Mouse (Mus musculus): ENCODE data around the gene G430095P16Rik. TPM values are rescaled to one million over a fixed set of nuclear protein-coding genes. Genes with fewer than 3 reads are reported as not detected.

The G430095P16Rik gene
- polyA plus RNA-seq, 1 experiment from 2014 or later: 7.8 TPM

GRCm38 (mm10) chr8:84704356-84704755, 18.5 kb upstream of the G430095P16Rik start:
- Histone ChIP-seq H3K27ac (replicated peaks) (peak overlapping the region; percentile 93), H3K36me3 (peaks cover 19% of the 10 kb centered on the region), H3K4me1 (peaks cover 85% of the 10 kb centered on the region), H3K9ac (peak overlapping the region; percentile 87), H3K4me3 (peak overlapping the region; percentile 57), H3K4me2 (peak overlapping the region; percentile 74), H3K27me3 (replicated peaks) (peaks cover 71% of the 10 kb centered on the region), H3K9me3 (no peaks in the 10 kb centered on the region)
- WGBS: 3% methylated on average over 16 of the region's 16 CpGs
- ATAC-seq (ENCODE audit: extremely low read depth, insufficient number of reproducible peaks, low FRiP score, low TSS enrichment): 0 out of 2 replicates have a peak, but pooled peaks have one; percentile 21

DNA sequence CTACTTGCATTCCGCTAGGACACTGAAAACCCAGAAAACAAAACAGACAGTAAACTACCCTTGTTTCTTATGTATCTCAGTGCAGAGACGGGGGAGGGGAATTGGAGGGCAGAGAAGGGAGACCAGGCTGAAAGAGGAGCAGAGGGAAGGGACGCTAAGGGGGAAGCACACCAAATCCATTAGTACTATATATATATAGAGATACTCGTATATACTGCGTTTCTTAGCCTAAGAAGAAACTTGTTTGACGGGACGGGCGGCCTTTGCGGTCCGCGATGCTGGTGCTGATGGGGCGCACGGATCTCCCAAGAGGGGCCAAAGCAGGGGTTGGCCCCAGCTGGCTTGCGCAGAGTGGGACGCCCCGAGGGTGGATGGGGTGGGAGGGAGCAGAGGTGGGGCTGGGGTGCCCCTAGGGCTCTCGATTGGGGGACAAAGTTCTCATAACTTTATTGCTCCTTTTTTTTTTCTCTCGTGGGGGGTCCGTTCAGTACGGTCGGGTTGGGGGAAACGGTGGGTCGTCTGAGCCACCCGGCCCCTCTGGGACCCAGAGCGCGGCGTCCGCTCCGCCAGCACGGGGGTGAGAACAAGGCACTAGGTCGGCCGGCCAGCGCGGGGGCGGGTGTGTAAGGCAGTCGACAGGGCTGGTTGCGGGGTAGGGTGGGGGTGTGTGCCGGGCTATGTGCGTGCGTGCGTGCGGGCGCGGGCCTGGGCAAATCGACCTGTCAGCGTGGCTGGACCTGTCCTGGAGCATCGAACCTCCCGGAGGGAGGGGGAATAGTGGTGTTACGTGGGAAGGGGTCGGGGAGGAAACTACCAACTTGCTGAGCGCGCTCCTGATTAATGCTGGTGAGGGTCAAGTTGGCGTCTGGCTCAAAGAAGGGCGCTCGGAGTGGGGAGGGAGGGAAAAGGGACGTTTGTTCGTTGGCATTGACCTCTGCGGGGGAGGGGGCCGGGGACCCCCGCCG, 17.7 kb upstream of the G430095P16Rik start:
- WGBS: 2% methylated on average over 61 of the region's 61 CpGs
- H3K27ac ChIP-seq (replicated peaks): peak overlapping the region; percentile 93
- peaks cover 71% of the 10 kb centered on the region for H3K27me3 ChIP-seq (replicated peaks)
- peak overlapping the region; percentile 57 for H3K4me3 ChIP-seq
- peaks cover 87% of the 10 kb centered on the region for H3K4me1 ChIP-seq
- peak overlapping the region; percentile 74 for H3K4me2 ChIP-seq
- no peaks in the 10 kb centered on the region for H3K9me3 ChIP-seq
- ATAC-seq (ENCODE audit: extremely low read depth, insufficient number of reproducible peaks, low FRiP score, low TSS enrichment): no peak; the same call in 1 of the 2 replicates
- peak overlapping the region; percentile 87 for H3K9ac ChIP-seq
- peaks cover 16% of the 10 kb centered on the region for H3K36me3 ChIP-seq

DNA sequence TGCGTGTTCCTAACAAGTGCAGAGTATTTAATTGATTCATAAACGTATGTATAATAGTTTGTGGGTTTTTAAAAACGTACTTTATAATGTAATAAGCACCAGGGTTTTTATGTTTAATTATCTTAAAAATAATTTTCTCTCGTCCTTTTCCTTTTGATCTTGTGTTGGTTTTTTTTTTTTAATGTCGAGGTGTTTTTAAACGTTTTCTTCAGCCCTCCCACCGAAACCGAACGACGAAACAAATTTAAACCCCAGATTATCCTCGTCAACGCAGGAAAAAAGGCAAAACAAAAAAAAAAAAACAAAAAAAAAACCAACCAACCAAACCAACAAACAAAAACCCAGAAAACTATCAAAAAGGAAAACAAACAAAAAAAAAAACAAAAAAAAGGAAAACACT, 16.8 kb upstream of the G430095P16Rik start:
- Histone ChIP-seq H3K9ac (peak overlapping the region; percentile 87), H3K27ac (replicated peaks) (peak overlapping the region; percentile 93), H3K4me1 (peaks cover 84% of the 10 kb centered on the region)

DNA sequence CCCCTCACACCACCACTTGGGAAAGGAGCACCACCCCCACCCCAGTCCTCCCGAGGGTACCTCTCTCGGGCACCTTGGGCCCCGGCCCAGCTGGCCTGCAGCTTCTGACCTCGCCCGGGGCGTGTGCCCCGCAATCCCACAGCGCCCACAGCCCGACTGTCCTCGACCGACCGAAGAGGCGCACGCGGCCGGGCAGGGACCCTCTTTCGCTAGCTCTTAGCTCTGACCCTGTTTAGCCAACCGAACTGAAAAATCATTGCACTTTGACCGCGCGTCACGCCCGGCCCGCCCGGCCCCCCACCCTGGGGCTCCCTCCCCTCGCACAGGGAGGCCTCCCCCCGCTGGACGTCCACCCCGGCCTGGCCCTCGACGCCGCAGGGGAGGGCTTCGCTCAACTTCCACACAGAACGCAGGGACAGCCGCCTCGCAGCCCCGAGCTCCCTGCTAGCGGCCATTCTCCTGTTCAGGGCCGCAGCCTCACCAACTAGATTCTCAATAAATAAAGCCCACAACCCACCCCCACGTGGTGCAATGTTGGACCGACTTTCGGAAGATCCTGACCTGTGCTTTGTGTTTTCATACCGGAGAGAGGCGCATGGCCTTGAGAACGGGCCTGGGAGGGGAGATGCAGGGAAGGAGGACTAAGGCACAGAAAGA, 16.1 kb upstream of the G430095P16Rik start:
- Histone ChIP-seq H3K36me3 (peaks cover 20% of the 10 kb centered on the region), H3K4me1 (peaks cover 84% of the 10 kb centered on the region), H3K9me3 (no peaks in the 10 kb centered on the region), H3K4me3 (peak overlapping the region; percentile 57), H3K27ac (replicated peaks) (peak overlapping the region; percentile 84), H3K27me3 (replicated peaks) (peaks cover 69% of the 10 kb centered on the region), H3K4me2 (peak overlapping the region; percentile 74), H3K9ac (peak overlapping the region; percentile 79)
- ATAC-seq (ENCODE audit: extremely low read depth, insufficient number of reproducible peaks, low FRiP score, low TSS enrichment): peak; percentile 5; the same call in 1 of the 2 replicates
- WGBS: 4% methylated on average over 40 of the region's 45 CpGs

More for the DNA sequence above, 16.8 kb upstream of the G430095P16Rik start:
- H3K4me3 ChIP-seq: peak overlapping the region; percentile 57
- WGBS: 4% methylated on average over 12 of the region's 12 CpGs
- peaks cover 71% of the 10 kb centered on the region for H3K27me3 ChIP-seq (replicated peaks)
- H3K4me2 ChIP-seq: peak overlapping the region; percentile 74
- peaks cover 17% of the 10 kb centered on the region for H3K36me3 ChIP-seq
- ATAC-seq (ENCODE audit: extremely low read depth, insufficient number of reproducible peaks, low FRiP score, low TSS enrichment): no peak
- H3K9me3 ChIP-seq: no peaks in the 10 kb centered on the region

GRCm38 (mm10) chr8:84707267-84707883, 15.4 kb upstream of the G430095P16Rik start:
- peak overlapping the region; percentile 74 for H3K4me2 ChIP-seq
- H3K27me3 ChIP-seq (replicated peaks): peaks cover 63% of the 10 kb centered on the region
- WGBS: 10% methylated on average over 22 of the region's 22 CpGs
- peak overlapping the region; percentile 84 for H3K27ac ChIP-seq (replicated peaks)
- H3K4me1 ChIP-seq: peaks cover 84% of the 10 kb centered on the region
- H3K4me3 ChIP-seq: peak overlapping the region; percentile 57
- peak overlapping the region; percentile 79 for H3K9ac ChIP-seq
- ATAC-seq (ENCODE audit: extremely low read depth, insufficient number of reproducible peaks, low FRiP score, low TSS enrichment): peak; percentile 58
- peaks cover 20% of the 10 kb centered on the region for H3K36me3 ChIP-seq
- H3K9me3 ChIP-seq: no peaks in the 10 kb centered on the region

GRCm38 (mm10) chr8:84708071-84708541, 14.7 kb upstream of the G430095P16Rik start:
- H3K4me2 ChIP-seq: peak overlapping the region; percentile 74
- ATAC-seq (ENCODE audit: extremely low read depth, insufficient number of reproducible peaks, low FRiP score, low TSS enrichment): no peak
- WGBS: 12% methylated on average over 15 of the region's 15 CpGs
- peak overlapping the region; percentile 84 for H3K27ac ChIP-seq (replicated peaks)
- H3K9ac ChIP-seq: peak overlapping the region; percentile 79
- peaks cover 58% of the 10 kb centered on the region for H3K27me3 ChIP-seq (replicated peaks)
- peaks cover 85% of the 10 kb centered on the region for H3K4me1 ChIP-seq
- H3K36me3 ChIP-seq: peaks cover 14% of the 10 kb centered on the region
- H3K9me3 ChIP-seq: no peaks in the 10 kb centered on the region
- peak overlapping the region; percentile 57 for H3K4me3 ChIP-seq

GRCm38 (mm10) chr8:84708774-84709475, 13.9 kb upstream of the G430095P16Rik start:
- Histone ChIP-seq H3K27ac (replicated peaks) (no peak overlapping the region; the same call in 1 of the 2 replicates), H3K9me3 (no peaks in the 10 kb centered on the region), H3K9ac (peak overlapping the region; percentile 66), H3K36me3 (peaks cover 19% of the 10 kb centered on the region), H3K4me2 (peak overlapping the region; percentile 74), H3K27me3 (replicated peaks) (peaks cover 56% of the 10 kb centered on the region), H3K4me3 (peak overlapping the region; percentile 24; the same call in 1 of the 2 replicates), H3K4me1 (peaks cover 86% of the 10 kb centered on the region)
- 0 out of 2 replicates have a peak, but pooled peaks have one; percentile 12 for ATAC-seq (ENCODE audit: extremely low read depth, insufficient number of reproducible peaks, low FRiP score, low TSS enrichment)
- 15% methylated on average over 12 of the region's 12 CpGs for WGBS

- Histone ChIP-seq H3K36me3 (peaks cover 19% of the 10 kb centered on the region), H3K9ac (peak overlapping the region; percentile 4; the same call in 1 of the 2 replicates), H3K4me2 (no peak overlapping the region), H3K4me1 (peaks cover 87% of the 10 kb centered on the region), H3K9me3 (no peaks in the 10 kb centered on the region), H3K27me3 (replicated peaks) (peaks cover 56% of the 10 kb centered on the region), H3K4me3 (no peak overlapping the region), H3K27ac (replicated peaks) (peak overlapping the region; percentile 44)
- ATAC-seq (ENCODE audit: extremely low read depth, insufficient number of reproducible peaks, low FRiP score, low TSS enrichment): no peak
- WGBS: 100% methylated on average over 1 of the region's 1 CpGs
Measured at GRCm38 (mm10) chr8:84709931-84710330, 12.9 kb upstream of the G430095P16Rik start.

DNA sequence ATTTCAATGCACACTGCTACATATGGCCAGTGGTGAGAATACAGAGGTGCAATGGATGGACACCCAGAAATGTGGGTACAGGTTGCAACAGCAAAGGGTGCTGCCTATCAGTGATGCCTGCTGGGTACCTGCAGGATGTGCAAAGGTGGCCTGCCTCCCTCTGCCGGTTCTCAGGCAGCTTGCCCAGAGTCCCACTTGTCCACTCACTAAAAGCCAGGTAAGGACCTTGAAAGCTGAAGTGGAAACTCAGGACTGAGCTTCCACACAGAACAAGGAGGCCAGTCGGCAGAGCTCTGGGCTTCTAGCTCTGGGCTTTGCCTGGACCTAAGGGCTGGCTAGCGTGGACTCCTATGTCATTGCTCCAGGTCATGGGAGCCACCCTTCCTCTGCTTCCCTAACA, 11.5 kb upstream of the G430095P16Rik start:
- peaks cover 56% of the 10 kb centered on the region for H3K27me3 ChIP-seq (replicated peaks)
- 42% methylated on average over 3 of the region's 3 CpGs for WGBS

More for the DNA sequence above, 11.5 kb upstream of the G430095P16Rik start:
- H3K4me1 ChIP-seq: peaks cover 87% of the 10 kb centered on the region
- H3K4me3 ChIP-seq: no peak overlapping the region
- peak overlapping the region; percentile 41 for H3K9ac ChIP-seq
- H3K9me3 ChIP-seq: no peaks in the 10 kb centered on the region
- H3K36me3 ChIP-seq: peaks cover 19% of the 10 kb centered on the region
- peak overlapping the region; percentile 95 for H3K27ac ChIP-seq (replicated peaks)
- peak overlapping the region; percentile 20; the same call in 1 of the 2 replicates for H3K4me2 ChIP-seq
- no peak for ATAC-seq (ENCODE audit: extremely low read depth, insufficient number of reproducible peaks, low FRiP score, low TSS enrichment)
